Mouse (Mus musculus) limb, embryonic 11.5 days (tissue): ENCODE results near the gene Caly. TPM values are rescaled to one million over a fixed set of nuclear protein-coding genes. Genes with fewer than 3 reads are reported as not detected.

Experiments
- ATAC-seq: fragments of 200-750 bp; cut with Nextera tagmentation; 2 replicates; pipeline ENCODE4 v1.8.0; 2017; ENCODE audit warnings: low read depth; ENCODE audit not compliant: insufficient number of reproducible peaks, low FRiP score, low TSS enrichment
- DNase-seq: peaks from one replicate; pipeline ENCODE4 v3.0.0-alpha.2; 2015; ENCODE audit warnings: low spot score
- H3K27ac ChIP-seq: fragments of 300-500 bp; sonication (generic); replicated peaks from 2 replicates; pipeline ENCODE4 v1.5.1; 2014; ENCODE audit warnings: low read depth, mild to moderate bottlenecking, low read length
- H3K27me3 ChIP-seq: fragments of 300-500 bp; sonication (generic); 2 replicates; pipeline ENCODE4 v1.6.1; 2014; ENCODE audit warnings: mild to moderate bottlenecking, low read length, mixed read lengths; ENCODE audit not compliant: control insufficient read depth, insufficient read depth
- H3K36me3 ChIP-seq: fragments of 300-500 bp; sonication (generic); 2 replicates; pipeline ENCODE4 v1.6.1; 2014; ENCODE audit warnings: mild to moderate bottlenecking, low read length, moderate library complexity, mixed read lengths; ENCODE audit not compliant: control insufficient read depth, insufficient read depth
- H3K4me1 ChIP-seq: fragments of 300-500 bp; sonication (generic); 2 replicates; pipeline ENCODE4 v1.6.1; 2014; ENCODE audit warnings: low read length, mixed read lengths; ENCODE audit not compliant: control insufficient read depth, insufficient read depth
- H3K4me2 ChIP-seq: fragments of 300-500 bp; sonication (generic); 2 replicates; pipeline ENCODE4 v1.6.1; 2014; ENCODE audit warnings: low read depth, mild to moderate bottlenecking, moderate library complexity; ENCODE audit not compliant: severe bottlenecking
- H3K4me3 ChIP-seq: fragments of 300-500 bp; sonication (generic); 2 replicates; pipeline ENCODE4 v1.5.1; 2014; ENCODE audit warnings: low read depth, low read length
- H3K9ac ChIP-seq: fragments of 300-500 bp; sonication (generic); 2 replicates; pipeline ENCODE4 v1.6.1; 2014; ENCODE audit warnings: mild to moderate bottlenecking, low read length
- H3K9me3 ChIP-seq: fragments of 300-500 bp; sonication (generic); 2 replicates; pipeline ENCODE4 v1.6.1; 2016; ENCODE audit warnings: low read length; ENCODE audit not compliant: control insufficient read depth
- WGBS: fragments of 180-500 bp; shearing (Covaris S2); extraction: QIAGEN DNeasy Blood & Tissue Kit; methylation state at CpG from one replicate; pipeline ENCODE4 v1.1.7; 2014; 5-methylcytosine and 5-hydroxymethylcytosine counted together
- polyA plus RNA-seq: library from polyadenylated mRNA; unstranded; fragments of >200 nt; fragmentation: Nextera tagmentation; extraction: Ambion mirVana; gene quantifications from 2 replicates; pipeline ENCODE4 v1.2.1, GENCODE M21; 2014

Caly gene
- polyA plus RNA-seq, 1 experiment from 2014 or later = 2.0 TPM

- peaks cover 2% of the 10 kb centered on the region; the same call in 1 of the 2 replicates for H3K4me1 ChIP-seq
- ATAC-seq = no peak
- DNase-seq = no peak
- 90% methylated on average over 2 of the region's 2 CpGs for WGBS
- H3K4me3 ChIP-seq = no peak overlapping the region
- no peaks in the 10 kb centered on the region for H3K27me3 ChIP-seq
- H3K36me3 ChIP-seq = no peaks in the 10 kb centered on the region
- no peak overlapping the region for H3K4me2 ChIP-seq
- no peaks in the 10 kb centered on the region for H3K9me3 ChIP-seq
- no peak overlapping the region for H3K9ac ChIP-seq
- H3K27ac ChIP-seq = no peak overlapping the region
These were observed 38.1 kb upstream of the Caly start for GRCm38 (mm10) chr7:140120484-140120883.

DNA sequence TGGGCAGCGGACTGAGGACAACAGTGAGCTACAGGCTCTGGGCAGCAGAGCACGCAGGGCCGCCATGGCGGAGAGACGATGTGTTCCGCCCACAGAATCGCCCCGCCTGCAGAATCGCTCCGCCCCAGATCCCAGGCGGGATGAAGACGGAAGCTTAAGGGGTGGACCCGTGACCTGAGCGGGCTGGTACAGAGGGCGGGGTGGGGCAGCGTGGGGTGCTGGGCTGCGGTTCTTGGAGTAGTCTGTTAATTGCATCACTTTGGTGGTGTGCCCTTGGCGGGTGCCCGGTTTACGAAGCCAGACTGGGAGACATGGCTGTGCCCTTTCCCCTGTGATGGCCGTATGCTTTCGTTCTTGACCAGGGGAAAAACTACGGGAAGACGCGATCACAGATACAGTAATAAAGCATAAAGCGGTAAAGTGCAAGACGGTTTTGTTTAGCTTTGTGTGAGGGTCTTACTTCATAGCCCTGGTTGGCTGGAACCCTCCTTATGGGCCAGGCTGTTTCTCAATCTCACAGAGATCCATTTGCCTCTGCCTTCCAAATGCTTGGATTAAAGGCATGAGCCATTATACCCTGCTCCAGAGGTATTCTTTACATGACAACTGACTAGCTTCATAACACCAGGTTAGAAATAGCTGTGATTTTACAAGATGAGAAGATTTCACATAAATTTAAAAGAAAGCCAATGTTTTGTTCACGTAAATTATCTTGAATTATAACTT is 34.1 kb upstream of the Caly start, which contains the start of gene Echs1:
TSS of gene Echs1 (minus strand) at position 148 of the 726 bp plus-strand sequence.
- 3% methylated on average over 28 of the region's 28 CpGs for WGBS

DNA sequence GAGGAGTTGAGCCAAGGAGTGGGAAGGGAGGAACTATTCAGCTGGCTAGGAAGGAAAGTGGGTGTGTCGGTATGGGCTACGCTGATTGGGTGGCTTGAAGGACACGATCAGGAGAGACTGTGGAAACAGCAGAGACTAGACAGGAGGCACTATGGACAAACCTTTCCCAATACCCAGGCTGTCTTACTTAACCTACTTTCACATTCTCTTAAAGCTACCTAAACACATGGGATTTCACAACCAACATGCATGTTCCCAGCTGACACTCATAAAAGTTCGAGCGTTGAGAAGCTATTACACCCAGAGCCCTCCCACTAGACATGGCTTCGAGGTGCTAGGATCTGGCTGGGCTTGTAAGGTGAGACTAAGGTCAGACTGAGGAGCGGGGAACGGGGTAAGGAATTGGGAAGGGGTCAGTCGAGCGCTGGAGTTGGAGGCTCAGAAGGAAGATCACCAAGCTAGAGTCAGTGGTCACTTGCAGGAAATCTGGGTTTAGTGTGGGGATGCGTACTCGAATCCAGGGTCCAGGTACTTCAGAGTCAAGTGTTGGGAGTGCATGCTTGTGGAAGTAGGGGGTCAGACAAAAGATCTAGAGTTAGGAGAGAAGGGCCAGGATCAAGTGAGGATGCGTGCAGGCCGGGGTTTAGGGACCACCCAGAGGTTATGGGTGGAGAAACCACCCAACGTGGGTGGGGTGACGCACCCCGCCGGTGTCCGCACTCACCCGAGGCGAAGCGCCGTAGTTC is 33.4 kb upstream of the Caly start, which contains the start of gene Paox:
TSS of gene Paox (plus strand) at position 217 of the 746 bp plus-strand sequence.
- H3K9ac ChIP-seq = peak within 1 kb of the TSS; percentile 89
- H3K4me2 ChIP-seq = peak within 1 kb of the TSS; percentile 76
- 1% methylated on average over 23 of the region's 23 CpGs for WGBS
- peak within 1 kb of the TSS; percentile 68 for H3K27ac ChIP-seq
- ATAC-seq = peak; percentile 69
- peak; percentile 43 for DNase-seq
- H3K4me3 ChIP-seq = peak within 1 kb of the TSS; percentile 74
- H3K9me3 ChIP-seq = no peaks in the 10 kb centered on the region
- H3K4me1 ChIP-seq = no peaks in the 10 kb centered on the region
- H3K27me3 ChIP-seq = no peaks in the 10 kb centered on the region
- no peaks in the 10 kb centered on the region for H3K36me3 ChIP-seq

More for the DNA sequence above, 34.1 kb upstream of the Caly start, which contains the start of gene Echs1:
- DNase-seq (peak; percentile 87), ATAC-seq (peak; percentile 90)
- peak within 1 kb of the TSS; percentile 68 for H3K27ac ChIP-seq
- no peaks in the 10 kb centered on the region for H3K36me3 ChIP-seq
- H3K9me3 ChIP-seq = no peaks in the 10 kb centered on the region
- no peaks in the 10 kb centered on the region for H3K4me1 ChIP-seq
- no peaks in the 10 kb centered on the region for H3K27me3 ChIP-seq
- H3K4me3 ChIP-seq = peak within 1 kb of the TSS; percentile 74
- peak within 1 kb of the TSS; percentile 89 for H3K9ac ChIP-seq
- H3K4me2 ChIP-seq = peak within 1 kb of the TSS; percentile 76

DNA sequence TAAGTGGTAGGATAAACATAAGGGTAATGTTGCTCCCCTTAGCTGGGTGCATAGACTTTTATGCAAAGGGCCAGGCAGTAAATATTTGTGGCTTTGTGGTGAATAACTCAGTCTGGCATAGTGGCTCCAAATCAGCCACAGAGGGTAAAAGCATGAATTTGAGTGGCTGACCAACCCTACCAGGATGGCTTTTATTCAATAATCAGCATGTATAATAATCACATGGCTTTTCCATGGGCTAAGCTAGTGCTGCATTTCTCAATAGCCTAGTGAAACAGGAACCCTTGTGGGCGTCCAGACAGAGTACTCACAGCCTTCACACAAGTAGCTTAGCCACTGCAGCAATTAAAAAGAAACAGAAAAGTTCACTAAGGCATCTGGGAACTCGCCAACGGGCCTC is 29.6 kb upstream of the Caly start:
- no peak overlapping the region for H3K4me2 ChIP-seq
- H3K4me1 ChIP-seq = no peaks in the 10 kb centered on the region
- H3K36me3 ChIP-seq = peaks cover 11% of the 10 kb centered on the region; the same call in 1 of the 2 replicates
- DNase-seq = no peak
- no peak overlapping the region for H3K4me3 ChIP-seq
- no peak overlapping the region for H3K27ac ChIP-seq
- no peaks in the 10 kb centered on the region for H3K9me3 ChIP-seq
- no peaks in the 10 kb centered on the region for H3K27me3 ChIP-seq
- WGBS = 79% methylated on average over 3 of the region's 3 CpGs
- no peak for ATAC-seq
- no peak overlapping the region for H3K9ac ChIP-seq

GRCm38 (mm10) chr7:140104009-140104408 is 21.7 kb upstream of the Caly start:
- H3K9me3 ChIP-seq = no peaks in the 10 kb centered on the region
- H3K36me3 ChIP-seq = peaks cover 8% of the 10 kb centered on the region; the same call in 1 of the 2 replicates
- no peak for DNase-seq
- H3K4me3 ChIP-seq = no peak overlapping the region
- WGBS = 76% methylated on average over 4 of the region's 4 CpGs
- 0 out of 2 replicates have a peak, but pooled peaks cover 2% of the 10 kb centered on the region for H3K4me1 ChIP-seq
- H3K4me2 ChIP-seq = no peak overlapping the region
- no peak for ATAC-seq
- H3K27me3 ChIP-seq = no peaks in the 10 kb centered on the region
- no peak overlapping the region for H3K27ac ChIP-seq
- H3K9ac ChIP-seq = no peak overlapping the region

GRCm38 (mm10) chr7:140101993-140102860 is 19.9 kb upstream of the Caly start, which contains the start of gene Fuom:
Gene Fuom (minus strand): TSS chr7:140102441.
- Histone ChIP-seq H3K9me3 (no peaks in the 10 kb centered on the region), H3K9ac (peak within 1 kb of the TSS; percentile 52; the same call in 1 of the 2 replicates), H3K27me3 (no peaks in the 10 kb centered on the region), H3K4me2 (peak within 1 kb of the TSS; percentile 78), H3K4me3 (peak within 1 kb of the TSS; percentile 38), H3K27ac (no peak within 1 kb of the TSS), H3K4me1 (0 out of 2 replicates have a peak, but pooled peaks cover 2% of the 10 kb centered on the region), H3K36me3 (no peaks in the 10 kb centered on the region)
- DNase-seq (peak; percentile 82), ATAC-seq (peak; percentile 82)
- WGBS = 1% methylated on average over 30 of the region's 30 CpGs

DNA sequence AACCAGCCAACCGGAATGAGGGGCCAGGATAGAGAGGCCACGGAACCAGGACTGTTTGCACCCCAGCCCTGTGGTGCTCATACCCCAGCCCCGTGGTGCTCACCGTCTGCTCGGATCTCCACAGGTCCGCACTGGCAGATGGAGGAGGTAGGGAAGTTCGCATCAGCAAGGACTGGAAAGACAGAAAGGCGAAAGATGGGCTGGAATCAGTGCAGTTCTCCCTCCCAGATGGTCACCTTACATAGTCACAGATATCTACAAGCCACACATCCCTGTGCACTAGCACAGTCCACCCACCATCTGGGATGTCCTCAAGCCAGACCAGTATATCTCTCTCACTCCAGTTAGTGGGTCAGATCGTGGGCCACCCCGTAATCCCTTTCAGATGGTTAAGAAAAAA is 19.1 kb upstream of the Caly start:
- no peak overlapping the region for H3K27ac ChIP-seq
- H3K9ac ChIP-seq = no peak overlapping the region
- no peak for ATAC-seq
- 0 out of 2 replicates have a peak, but pooled peaks cover 2% of the 10 kb centered on the region for H3K4me1 ChIP-seq
- WGBS = 77% methylated on average over 10 of the region's 10 CpGs
- H3K27me3 ChIP-seq = no peaks in the 10 kb centered on the region
- H3K36me3 ChIP-seq = no peaks in the 10 kb centered on the region
- H3K4me3 ChIP-seq = peak overlapping the region; percentile 38; the same call in 1 of the 2 replicates
- no peak for DNase-seq
- H3K4me2 ChIP-seq = peak overlapping the region; percentile 78
- no peaks in the 10 kb centered on the region for H3K9me3 ChIP-seq
